Mouse (Mus musculus): ENCODE data around the gene Eif4a2. TPM values are rescaled to one million over a fixed set of nuclear protein-coding genes. Genes with fewer than 3 reads are reported as not detected.

Eif4a2 gene
- total RNA-seq, 2 experiments from 2014 or later = 505 to 659 TPM

GRCm38 (mm10) chr16:23103038-23103745 lies 4.1 kb upstream of the Eif4a2 start:
- peak in 1 of 2 experiments; percentile 34 for DNase-seq

GRCm38 (mm10) chr16:23103841-23104240 lies 3.4 kb upstream of the Eif4a2 start:
- DNase-seq = no peak

- no peak for DNase-seq
Measured at GRCm38 (mm10) chr16:23106121-23106520, 1.1 kb upstream of the Eif4a2 start.

- DNase-seq = peak; percentile 84 to 92
Measured at GRCm38 (mm10) chr16:23107946-23108759, 909 bp downstream of the Eif4a2 start.

- no peak for DNase-seq
Measured at GRCm38 (mm10) chr16:23108943-23109342, 1.7 kb downstream of the Eif4a2 start.

GRCm38 (mm10) chr16:23109350-23110280 lies 2.4 kb downstream of the Eif4a2 start:
- no peak for DNase-seq

- no peak for DNase-seq
Measured at GRCm38 (mm10) chr16:23112348-23112747, 5.1 kb downstream of the Eif4a2 start.

- no peak for DNase-seq
Measured at GRCm38 (mm10) chr16:23112861-23113435, 5.7 kb downstream of the Eif4a2 start.

GRCm38 (mm10) chr16:23113903-23114302 lies 6.7 kb downstream of the Eif4a2 start:
- DNase-seq = no peak

- DNase-seq = no peak
Measured at GRCm38 (mm10) chr16:23114339-23115171, 7.3 kb downstream of the Eif4a2 start.

GRCm38 (mm10) chr16:23115486-23115885 lies 8.2 kb downstream of the Eif4a2 start:
- DNase-seq = no peak

GRCm38 (mm10) chr16:23117173-23117572 lies 9.9 kb downstream of the Eif4a2 start:
- no peak for DNase-seq

GRCm38 (mm10) chr16:23122446-23122845 lies 15.2 kb downstream of the Eif4a2 start:
- no peak for DNase-seq

- no peak for DNase-seq
Measured at GRCm38 (mm10) chr16:23123104-23123503, 15.9 kb downstream of the Eif4a2 start.

- DNase-seq = no peak
Measured at GRCm38 (mm10) chr16:23124398-23124797, 17.2 kb downstream of the Eif4a2 start.

GRCm38 (mm10) chr16:23127311-23127672 lies 20.0 kb downstream of the Eif4a2 start:
- DNase-seq = no peak

GRCm38 (mm10) chr16:23127673-23128375 lies 20.6 kb downstream of the Eif4a2 start, which contains the start of gene Rfc4:
Rfc4 (minus strand) TSS chr16:23127737.
- DNase-seq = peak; percentile 93 to 95

GRCm38 (mm10) chr16:23130303-23130702 lies 23.1 kb downstream of the Eif4a2 start:
- no peak for DNase-seq

GRCm38 (mm10) chr16:23132336-23132735 lies 25.1 kb downstream of the Eif4a2 start:
- no peak for DNase-seq

Data from adrenal gland, postnatal 36 days (tissue).